ENCODE assay signal across 8 mouse cellular contexts in genomic region chr15:80158707-80159090, GRCm38 (mm10). TPM values are rescaled to one million over a fixed set of nuclear protein-coding genes. Genes with fewer than 3 reads are reported as not detected.
DNase-seq lines count a peak whose midpoint lies in the region; ATAC-seq and TF ChIP-seq lines count a peak whose summit lies in the region.

No protein-coding gene starts in this region.

- H3K4me2 ChIP-seq in heart, embryonic 11.5 days, result no peak overlapping the region
- no peak overlapping the region for H3K4me2 ChIP-seq in midbrain, embryonic 13.5 days (replicated peaks)
- H3K4me2 ChIP-seq in intestine, postnatal 0 days (replicated peaks; ENCODE audit: low read depth), result no peak overlapping the region
- H3K4me2 ChIP-seq in stomach, embryonic 16.5 days (ENCODE audit: low read depth, low read length), result no peak overlapping the region

- no peak overlapping the region for H3K9ac ChIP-seq in heart, embryonic 11.5 days (ENCODE audit: low read depth, low read length)
- H3K9ac ChIP-seq in midbrain, embryonic 13.5 days (replicated peaks), result no peak overlapping the region
- no peak overlapping the region for H3K9ac ChIP-seq in intestine, postnatal 0 days (ENCODE audit: low read depth, low read length)
- peak overlapping the region; percentile 56; the same call in 1 of the 2 replicates for H3K9ac ChIP-seq in stomach, embryonic 16.5 days (ENCODE audit: low read length)

- intact Hi-C loops in heart, postnatal 14 days (cut with DNase I), result no loop called here

- H3K9me3 ChIP-seq in heart, embryonic 11.5 days (replicated peaks; ENCODE audit: control insufficient read depth, low read length), result no peaks in the 10 kb centered on the region
- H3K9me3 ChIP-seq in midbrain, embryonic 10.5 days (replicated peaks), result no peaks in the 10 kb centered on the region
- no peaks in the 10 kb centered on the region for H3K9me3 ChIP-seq in midbrain, embryonic 13.5 days
- no peaks in the 10 kb centered on the region for H3K9me3 ChIP-seq in intestine, postnatal 0 days (ENCODE audit: control insufficient read depth)
- no peaks in the 10 kb centered on the region for H3K9me3 ChIP-seq in stomach, embryonic 16.5 days (replicated peaks; ENCODE audit: control insufficient read depth, low read length)

- no peaks in the 10 kb centered on the region for H3K27me3 ChIP-seq in heart, embryonic 11.5 days (ENCODE audit: control insufficient read depth, insufficient read depth, low read length)
- H3K27me3 ChIP-seq in midbrain, embryonic 10.5 days (ENCODE audit: low read depth, poor library complexity, severe bottlenecking), result no peaks in the 10 kb centered on the region
- H3K27me3 ChIP-seq in midbrain, embryonic 13.5 days, result no peaks in the 10 kb centered on the region
- no peaks in the 10 kb centered on the region for H3K27me3 ChIP-seq in intestine, postnatal 0 days (replicated peaks; ENCODE audit: control insufficient read depth, insufficient read depth, low read length)
- no peaks in the 10 kb centered on the region for H3K27me3 ChIP-seq in stomach, embryonic 16.5 days (ENCODE audit: control insufficient read depth, insufficient read depth, low read length)

- WGBS in heart, embryonic 11.5 days (ENCODE audit: insufficient replicate concordance), result 55% methylated on average over 4 of the region's 4 CpGs
- WGBS in midbrain, embryonic 10.5 days, result 62% methylated on average over 4 of the region's 4 CpGs
- WGBS in midbrain, embryonic 13.5 days, result 64% methylated on average over 4 of the region's 4 CpGs
- WGBS in intestine, postnatal 0 days, result 25% methylated on average over 4 of the region's 4 CpGs
- WGBS in stomach, embryonic 16.5 days, result 33% methylated on average over 4 of the region's 4 CpGs

- no peak for TF ChIP-seq CTCF in intestine, postnatal 0 days (IDR thresholded peaks at IDR 0.05; ENCODE audit: low read depth)

- peaks cover 15% of the 10 kb centered on the region for H3K4me1 ChIP-seq in heart, embryonic 11.5 days (ENCODE audit: control insufficient read depth, insufficient read depth, low read length)
- H3K4me1 ChIP-seq in midbrain, embryonic 10.5 days, result peaks cover 25% of the 10 kb centered on the region
- no peaks in the 10 kb centered on the region for H3K4me1 ChIP-seq in midbrain, embryonic 13.5 days (replicated peaks)
- H3K4me1 ChIP-seq in intestine, postnatal 0 days (replicated peaks; ENCODE audit: control insufficient read depth, insufficient read depth, low read length), result peaks cover 21% of the 10 kb centered on the region
- peaks cover 27% of the 10 kb centered on the region for H3K4me1 ChIP-seq in stomach, embryonic 16.5 days (ENCODE audit: control insufficient read depth, insufficient read depth, low read length)

- H3K4me3 ChIP-seq in heart, embryonic 11.5 days (ENCODE audit: low read depth, low read length), result no peak overlapping the region
- H3K4me3 ChIP-seq in midbrain, embryonic 10.5 days, result no peak overlapping the region
- H3K4me3 ChIP-seq in midbrain, embryonic 13.5 days (replicated peaks), result no peak overlapping the region
- H3K4me3 ChIP-seq in intestine, postnatal 0 days (ENCODE audit: low read depth, low read length), result no peak overlapping the region
- no peak overlapping the region for H3K4me3 ChIP-seq in stomach, embryonic 16.5 days (replicated peaks; ENCODE audit: low read length)

- 0 out of 2 replicates have a peak overlapping the region, but pooled peaks have one; percentile 35 for H3K27ac ChIP-seq in heart, embryonic 11.5 days (ENCODE audit: low read depth, low read length)
- peak overlapping the region; percentile 46; the same call in 1 of the 2 replicates for H3K27ac ChIP-seq in midbrain, embryonic 10.5 days (replicated peaks)
- H3K27ac ChIP-seq in midbrain, embryonic 13.5 days, result no peak overlapping the region; the same call in 1 of the 2 replicates
- H3K27ac ChIP-seq in intestine, postnatal 0 days (ENCODE audit: low read depth, low read length), result peak overlapping the region; percentile 77
- H3K27ac ChIP-seq in stomach, embryonic 16.5 days (ENCODE audit: low read length), result peak overlapping the region; percentile 96

- H3K36me3 ChIP-seq in heart, embryonic 11.5 days (ENCODE audit: control insufficient read depth, insufficient read depth, low read length), result peaks cover 55% of the 10 kb centered on the region
- H3K36me3 ChIP-seq in midbrain, embryonic 10.5 days, result peaks cover 98% of the 10 kb centered on the region
- H3K36me3 ChIP-seq in midbrain, embryonic 13.5 days, result peaks cover 96% of the 10 kb centered on the region
- H3K36me3 ChIP-seq in intestine, postnatal 0 days (ENCODE audit: control insufficient read depth, insufficient read depth), result peaks cover 70% of the 10 kb centered on the region
- H3K36me3 ChIP-seq in stomach, embryonic 16.5 days (ENCODE audit: control insufficient read depth, insufficient read depth, low read length), result 0 out of 2 replicates have a peak, but pooled peaks cover 15% of the 10 kb centered on the region

- no peak for DNase-seq in heart, postnatal 14 days
- no peak for DNase-seq in midbrain, embryonic 10.5 days (ENCODE audit: low spot score)
- no peak for DNase-seq in layer of hippocampus, postnatal 36 days
- no peak for DNase-seq in urinary bladder, postnatal 10 days (ENCODE audit: low spot score)

- ATAC-seq in heart, embryonic 11.5 days (replicated peaks; ENCODE audit: insufficient number of reproducible peaks, low FRiP score, low TSS enrichment), result no peak
- no peak for ATAC-seq in midbrain, embryonic 13.5 days
- no peak for ATAC-seq in intestine, postnatal 0 days
- ATAC-seq in stomach, embryonic 16.5 days (ENCODE audit: insufficient read depth, low FRiP score), result no peak

RNA-seq across cellular contexts. Expression of gene Mgat3, which starts 14.8 kb away (rescaled TPM):
- 1.8 and 2.1 TPM in 2 replicates for polyA plus RNA-seq in heart, embryonic 11.5 days (2014; fragmentation: Nextera tagmentation; extraction: Ambion mirVana)
- 1 to 10 TPM; 1.6 to 2.0 TPM for total RNA-seq in heart, postnatal 14 days (2021)
- 5.9 and 7.8 TPM in 2 replicates for polyA plus RNA-seq in midbrain, embryonic 10.5 days (2016; fragmentation: Nextera tagmentation; extraction: Ambion mirVana)
- polyA plus RNA-seq in midbrain, embryonic 13.5 days (2015; fragmentation: Nextera tagmentation; extraction: Ambion mirVana), result 11.4 and 12.3 TPM in 2 replicates
- 12.2 and 13.1 TPM in 2 replicates for polyA plus RNA-seq in intestine, postnatal 0 days (2015; fragmentation: Nextera tagmentation; extraction: Ambion mirVana)
- 8.7 and 10.5 TPM in 2 replicates for polyA plus RNA-seq in stomach, embryonic 16.5 days (2015; fragmentation: Nextera tagmentation; extraction: Ambion mirVana)
- 100 to 1,000 TPM; 109 to 112 TPM for total RNA-seq in layer of hippocampus, postnatal 36 days (2021)

RNA-seq across cellular contexts. Expression of gene Tab1, which starts 25.8 kb away (rescaled TPM):
- polyA plus RNA-seq in heart, embryonic 11.5 days (2014; fragmentation: Nextera tagmentation; extraction: Ambion mirVana), result 18.8 and 25.1 TPM in 2 replicates
- 10 to 100 TPM; 27.8 to 32.4 TPM for total RNA-seq in heart, postnatal 14 days (2021)
- 40.0 and 48.9 TPM in 2 replicates for polyA plus RNA-seq in midbrain, embryonic 10.5 days (2016; fragmentation: Nextera tagmentation; extraction: Ambion mirVana)
- 41.1 and 43.0 TPM in 2 replicates for polyA plus RNA-seq in midbrain, embryonic 13.5 days (2015; fragmentation: Nextera tagmentation; extraction: Ambion mirVana)
- 12.6 and 13.6 TPM in 2 replicates for polyA plus RNA-seq in intestine, postnatal 0 days (2015; fragmentation: Nextera tagmentation; extraction: Ambion mirVana)
- polyA plus RNA-seq in stomach, embryonic 16.5 days (2015; fragmentation: Nextera tagmentation; extraction: Ambion mirVana), result 29.3 and 35.6 TPM in 2 replicates
- total RNA-seq in layer of hippocampus, postnatal 36 days (2021), result 10 to 100 TPM; 23.9 to 24.0 TPM
